Mouse (Mus musculus) embryonic facial prominence, embryonic 10.5 days (tissue): ENCODE measurements around the gene Dbx1. TPM values are rescaled to one million over a fixed set of nuclear protein-coding genes. Genes with fewer than 3 reads are reported as not detected.

Source experiments
- polyA plus RNA-seq: library from polyadenylated mRNA; unstranded; fragments of >200 nt; fragmentation: Nextera tagmentation; extraction: Ambion mirVana; gene quantifications from 2 replicates; pipeline ENCODE4 v1.2.1, GENCODE M21; 2016

The Dbx1 gene
- polyA plus RNA-seq, 1 experiment from 2014 or later: 5.1 TPM

Other genes starting within 250 kb of the Dbx1 start
- gene Htatip2, start 122.3 kb upstream of the Dbx1 start, polyA plus RNA-seq: 4.8 and 5.6 TPM in 2 replicates
- 58.5 and 68.6 TPM in 2 replicates for gene Prmt3, start 141.5 kb upstream of the Dbx1 start, polyA plus RNA-seq